Mouse (Mus musculus) midbrain, embryonic 12.5 days (tissue): ENCODE measurements at regions not wholly inside any gene's neighbourhood (a gene's known extent, or its start where the extent isn't known, plus 50 kb on each side); places are given as distances from the start of the nearest gene placed in this dataset.

Source experiments
- ATAC-seq: fragments of 200-750 bp; cut with Nextera tagmentation; 2 replicates; pipeline ENCODE4 v1.8.0; 2017; ENCODE audit warnings: low read depth, moderate TSS enrichment, moderate library complexity; ENCODE audit not compliant: low FRiP score
- H3K27ac ChIP-seq: fragments of 300-500 bp; sonication (generic); replicated peaks from 2 replicates; pipeline ENCODE4 v1.5.1; 2016; ENCODE audit warnings: mild to moderate bottlenecking
- H3K27me3 ChIP-seq: fragments of 300-500 bp; sonication (generic); 2 replicates; pipeline ENCODE4 v1.6.1; 2016; ENCODE audit warnings: mild to moderate bottlenecking
- H3K36me3 ChIP-seq: fragments of 300-500 bp; sonication (generic); 2 replicates; pipeline ENCODE4 v1.6.1; 2016
- H3K4me1 ChIP-seq: fragments of 300-500 bp; sonication (generic); 2 replicates; pipeline ENCODE4 v1.6.1; 2016
- H3K4me2 ChIP-seq: fragments of 300-500 bp; sonication (generic); replicated peaks from 2 replicates; pipeline ENCODE4 v1.6.1; 2016; ENCODE audit warnings: mild to moderate bottlenecking, moderate library complexity
- H3K4me3 ChIP-seq: fragments of 300-500 bp; sonication (generic); 2 replicates; pipeline ENCODE4 v1.5.1; 2016; ENCODE audit warnings: mild to moderate bottlenecking
- H3K9ac ChIP-seq: fragments of 300-500 bp; sonication (generic); replicated peaks from 2 replicates; pipeline ENCODE4 v1.6.1; 2016; ENCODE audit warnings: mild to moderate bottlenecking, moderate library complexity
- H3K9me3 ChIP-seq: fragments of 300-500 bp; sonication (generic); 2 replicates; pipeline ENCODE4 v1.6.1; 2016; ENCODE audit warnings: mild to moderate bottlenecking
- WGBS: fragments of 180-500 bp; shearing (Covaris S2); methylation state at CpG from one replicate; pipeline ENCODE4 v1.1.7; 2016; 5-methylcytosine and 5-hydroxymethylcytosine counted together

- Histone ChIP-seq H3K4me2 (no peak overlapping the region), H3K4me3 (no peak overlapping the region), H3K9ac (no peak overlapping the region), H3K27me3 (no peaks in the 10 kb centered on the region), H3K9me3 (no peaks in the 10 kb centered on the region), H3K27ac (no peak overlapping the region), H3K36me3 (no peaks in the 10 kb centered on the region), H3K4me1 (no peaks in the 10 kb centered on the region)
- whole genome bisulfite sequencing, result 85% methylated on average over 4 of the region's 4 CpGs
- no peak for ATAC-seq
These were observed 1004.2 kb upstream of the Ncam2 start for GRCm38 (mm10) chr16:80196302-80196701.

- no peak overlapping the region for H3K4me2 ChIP-seq
- no peak overlapping the region for H3K9ac ChIP-seq
- H3K36me3 ChIP-seq, result no peaks in the 10 kb centered on the region
- ATAC-seq, result no peak
- H3K4me3 ChIP-seq, result no peak overlapping the region
- no peaks in the 10 kb centered on the region for H3K4me1 ChIP-seq
- 90% methylated on average over 3 of the region's 3 CpGs for WGBS
- no peaks in the 10 kb centered on the region for H3K27me3 ChIP-seq
- no peak overlapping the region for H3K27ac ChIP-seq
- no peaks in the 10 kb centered on the region for H3K9me3 ChIP-seq
These were observed 997.7 kb upstream of the Ncam2 start for GRCm38 (mm10) chr16:80202811-80203210.

- no peak overlapping the region for H3K4me3 ChIP-seq
- no peak for ATAC-seq
- H3K36me3 ChIP-seq, result no peaks in the 10 kb centered on the region
- H3K9ac ChIP-seq, result no peak overlapping the region
- no peaks in the 10 kb centered on the region for H3K4me1 ChIP-seq
- no peak overlapping the region for H3K4me2 ChIP-seq
- no peak overlapping the region for H3K27ac ChIP-seq
- no peaks in the 10 kb centered on the region for H3K27me3 ChIP-seq
- no peaks in the 10 kb centered on the region for H3K9me3 ChIP-seq
These were observed 987.7 kb upstream of the Ncam2 start for GRCm38 (mm10) chr16:80212769-80213168.

- no peak overlapping the region for H3K4me3 ChIP-seq
- H3K36me3 ChIP-seq, result no peaks in the 10 kb centered on the region
- ATAC-seq, result no peak
- H3K4me2 ChIP-seq, result no peak overlapping the region
- no peaks in the 10 kb centered on the region for H3K9me3 ChIP-seq
- H3K9ac ChIP-seq, result no peak overlapping the region
- H3K4me1 ChIP-seq, result no peaks in the 10 kb centered on the region
- H3K27me3 ChIP-seq, result no peaks in the 10 kb centered on the region
- H3K27ac ChIP-seq, result no peak overlapping the region
These were observed 945.1 kb upstream of the Ncam2 start for GRCm38 (mm10) chr16:80255441-80255840.

GRCm38 (mm10) chr16:80266151-80266617, 934.3 kb upstream of the Ncam2 start:
- peak; percentile 85 for ATAC-seq
- Histone ChIP-seq H3K4me3 (no peak overlapping the region), H3K9ac (no peak overlapping the region), H3K4me2 (no peak overlapping the region), H3K4me1 (no peaks in the 10 kb centered on the region), H3K27me3 (no peaks in the 10 kb centered on the region), H3K9me3 (0 out of 2 replicates have a peak, but pooled peaks cover 3% of the 10 kb centered on the region), H3K27ac (no peak overlapping the region), H3K36me3 (no peaks in the 10 kb centered on the region)
- WGBS, result 61% methylated on average over 5 of the region's 5 CpGs

- no peak overlapping the region for H3K4me3 ChIP-seq
- H3K4me1 ChIP-seq, result no peaks in the 10 kb centered on the region
- 67% methylated on average over 5 of the region's 5 CpGs for WGBS
- H3K9ac ChIP-seq, result no peak overlapping the region
- H3K27ac ChIP-seq, result no peak overlapping the region
- no peaks in the 10 kb centered on the region for H3K27me3 ChIP-seq
- ATAC-seq, result peak; percentile 82
- H3K4me2 ChIP-seq, result no peak overlapping the region
- no peaks in the 10 kb centered on the region for H3K36me3 ChIP-seq
- no peaks in the 10 kb centered on the region for H3K9me3 ChIP-seq
These were observed 928.0 kb upstream of the Ncam2 start for GRCm38 (mm10) chr16:80272291-80273123.
